Mouse (Mus musculus) limb, embryonic 12.5 days (tissue): Measurements from ENCODE around the gene Zbtb5. TPM values are rescaled to one million over a fixed set of nuclear protein-coding genes. Genes with fewer than 3 reads are reported as not detected.

Experiments used
- ATAC-seq: fragments of 200-750 bp; cut with Nextera tagmentation; 2 replicates; pipeline ENCODE4 v1.8.0; 2017; ENCODE audit warnings: low read depth, moderate TSS enrichment; ENCODE audit not compliant: insufficient number of reproducible peaks, insufficient read depth, low FRiP score, low TSS enrichment
- H3K27ac ChIP-seq: fragments of 300-500 bp; sonication (generic); 2 replicates; pipeline ENCODE4 v1.5.1; 2016; ENCODE audit warnings: mild to moderate bottlenecking, moderate library complexity
- H3K27me3 ChIP-seq: fragments of 300-500 bp; sonication (generic); 2 replicates; pipeline ENCODE4 v1.6.1; 2016; ENCODE audit warnings: mild to moderate bottlenecking, moderate library complexity
- H3K36me3 ChIP-seq: fragments of 300-500 bp; sonication (generic); 2 replicates; pipeline ENCODE4 v1.6.1; 2016; ENCODE audit warnings: mild to moderate bottlenecking, moderate library complexity
- H3K4me1 ChIP-seq: fragments of 300-500 bp; sonication (generic); replicated peaks from 2 replicates; pipeline ENCODE4 v1.6.1; 2016
- H3K4me2 ChIP-seq: fragments of 300-500 bp; sonication (generic); 2 replicates; pipeline ENCODE4 v1.6.1; 2016; ENCODE audit warnings: mild to moderate bottlenecking, moderate library complexity
- H3K4me3 ChIP-seq: fragments of 300-500 bp; sonication (generic); replicated peaks from 2 replicates; pipeline ENCODE4 v1.5.1; 2016; ENCODE audit warnings: mild to moderate bottlenecking
- H3K9ac ChIP-seq: fragments of 300-500 bp; sonication (generic); replicated peaks from 2 replicates; pipeline ENCODE4 v1.6.1; 2016; ENCODE audit warnings: mild to moderate bottlenecking, moderate library complexity
- H3K9me3 ChIP-seq: fragments of 300-500 bp; sonication (generic); 2 replicates; pipeline ENCODE4 v1.6.1; 2016; ENCODE audit warnings: mild to moderate bottlenecking, moderate library complexity
- WGBS: fragments of 180-500 bp; shearing (Covaris S2); methylation state at CpG from one replicate; pipeline ENCODE4 v1.1.7; 2016; 5-methylcytosine and 5-hydroxymethylcytosine counted together
- polyA plus RNA-seq: library from polyadenylated mRNA; unstranded; fragments of >200 nt; fragmentation: Nextera tagmentation; extraction: Ambion mirVana; gene quantifications from 2 replicates; pipeline ENCODE4 v1.2.1, GENCODE M21; 2016

The Zbtb5 gene
- polyA plus RNA-seq, 1 experiment from 2014 or later, result 41.7 TPM

DNA sequence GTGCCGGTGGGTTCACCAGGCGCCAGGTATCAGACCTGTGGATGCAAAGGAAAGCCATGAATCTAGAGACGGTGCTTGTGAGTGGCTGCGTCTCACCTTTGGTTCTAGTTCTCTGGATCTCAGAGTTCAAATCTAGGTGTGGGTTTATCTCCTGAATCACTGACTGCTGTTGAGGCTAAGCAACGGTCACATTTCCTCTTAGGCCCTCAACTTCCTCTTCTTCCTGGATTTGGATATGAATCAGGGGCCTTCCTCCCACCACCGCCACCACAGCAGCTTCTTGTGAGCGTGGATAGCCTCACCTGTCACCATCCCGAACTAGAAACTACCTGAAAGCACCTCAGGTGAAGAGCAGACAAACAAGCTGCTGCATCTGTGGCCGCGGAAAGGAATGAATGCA lies 23.8 kb upstream of the Zbtb5 start:
- Histone ChIP-seq H3K9me3 (no peaks in the 10 kb centered on the region), H3K4me1 (no peaks in the 10 kb centered on the region), H3K27ac (no peak overlapping the region), H3K4me2 (no peak overlapping the region), H3K27me3 (no peaks in the 10 kb centered on the region), H3K36me3 (peaks cover 81% of the 10 kb centered on the region), H3K9ac (no peak overlapping the region), H3K4me3 (no peak overlapping the region)
- whole genome bisulfite sequencing, result 90% methylated on average over 10 of the region's 10 CpGs
- ATAC-seq, result no peak

DNA sequence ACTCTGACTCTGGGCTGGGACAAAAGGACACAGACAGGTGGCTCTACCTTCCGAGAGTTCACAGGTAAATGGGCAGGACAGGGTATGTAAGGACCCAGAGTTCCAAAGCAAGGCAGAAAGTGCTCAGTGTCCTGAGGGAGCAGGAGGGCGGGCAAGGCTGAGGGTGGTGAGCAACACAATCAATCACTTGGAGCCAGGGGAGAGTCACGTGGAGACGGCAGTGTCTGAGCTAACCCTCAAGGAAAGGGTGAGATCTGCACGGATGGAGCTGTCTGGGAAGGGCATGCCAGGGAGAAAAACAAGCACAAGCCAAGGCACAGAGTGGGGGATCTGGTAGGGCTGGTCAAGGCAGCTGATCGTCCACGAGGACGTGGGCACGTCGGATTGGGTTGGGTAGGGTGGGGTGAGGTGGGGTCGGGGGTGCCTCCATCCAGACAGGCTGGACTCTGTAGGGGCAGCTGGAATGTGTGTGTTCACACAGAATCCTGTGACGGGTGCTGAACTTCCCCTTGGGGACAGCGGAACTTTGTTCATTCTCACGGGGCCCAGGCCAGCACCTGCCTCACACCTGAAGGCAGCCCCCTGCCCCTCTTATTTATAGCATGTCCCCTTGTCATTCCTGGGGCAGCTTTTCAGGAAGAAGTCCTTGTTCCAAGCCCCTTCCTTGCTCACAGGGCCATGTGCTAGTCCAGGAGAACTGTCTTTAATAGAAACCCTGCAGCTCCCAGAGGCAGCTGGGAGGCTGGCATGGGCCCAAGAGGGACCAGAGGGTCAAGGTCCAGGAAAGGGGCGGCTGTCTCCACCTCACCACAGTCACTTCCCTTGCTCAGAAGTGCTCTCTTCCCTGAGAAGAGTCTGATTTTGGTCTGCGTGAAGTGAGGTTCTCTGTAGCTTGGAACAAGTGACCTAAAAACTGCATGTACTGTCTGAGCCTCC lies 22.7 kb upstream of the Zbtb5 start:
- no peaks in the 10 kb centered on the region for H3K9me3 ChIP-seq
- no peaks in the 10 kb centered on the region for H3K27me3 ChIP-seq
- no peaks in the 10 kb centered on the region for H3K4me1 ChIP-seq
- H3K9ac ChIP-seq, result no peak overlapping the region
- WGBS, result 68% methylated on average over 16 of the region's 16 CpGs
- no peak overlapping the region for H3K27ac ChIP-seq
- no peak overlapping the region for H3K4me3 ChIP-seq
- H3K4me2 ChIP-seq, result no peak overlapping the region
- peaks cover 81% of the 10 kb centered on the region for H3K36me3 ChIP-seq
- ATAC-seq, result 0 out of 2 replicates have a peak, but pooled peaks have one; percentile 10

DNA sequence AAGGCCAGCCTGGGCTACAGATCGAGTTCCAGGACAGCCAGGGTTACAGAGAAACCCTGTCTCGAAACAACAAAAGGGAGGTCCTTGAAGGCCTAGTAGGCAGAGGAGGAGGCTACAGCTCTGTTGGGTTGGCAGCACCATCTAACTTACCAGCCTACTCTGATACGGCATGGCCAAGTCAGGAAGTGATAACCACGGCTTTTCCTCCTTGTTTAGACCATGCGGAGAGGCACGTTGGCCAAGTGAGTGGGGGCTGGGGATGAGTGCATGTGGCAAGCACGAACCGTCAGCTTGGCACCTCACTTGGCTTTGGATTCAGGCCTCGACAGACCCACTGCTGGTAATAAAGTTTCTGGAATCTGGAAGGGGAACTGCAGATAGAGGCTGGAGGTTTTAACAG lies 20.4 kb upstream of the Zbtb5 start:
- H3K36me3 ChIP-seq, result peaks cover 99% of the 10 kb centered on the region
- no peak overlapping the region for H3K9ac ChIP-seq

DNA sequence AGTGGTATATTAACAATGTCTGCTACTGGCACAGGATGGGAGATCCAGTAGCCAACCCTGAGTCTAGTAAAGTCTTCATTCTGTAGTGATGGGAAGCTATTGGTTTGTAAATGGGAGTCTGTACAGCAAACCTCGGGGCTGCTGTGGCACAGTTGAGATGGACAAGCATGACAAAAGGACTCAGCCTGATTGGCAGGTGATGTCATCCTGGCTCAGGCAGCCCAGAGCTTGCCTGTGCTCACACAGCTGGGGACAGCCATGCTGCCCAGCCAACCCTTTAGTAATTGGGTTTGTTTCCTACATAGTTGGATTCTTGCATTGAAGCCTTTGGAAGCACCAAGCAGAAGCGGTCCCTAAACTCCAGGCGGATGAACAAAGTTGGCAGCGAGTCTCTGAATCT lies 14.2 kb upstream of the Zbtb5 start:
- Histone ChIP-seq H3K27ac (no peak overlapping the region), H3K4me1 (no peaks in the 10 kb centered on the region), H3K36me3 (peaks cover 79% of the 10 kb centered on the region), H3K4me3 (no peak overlapping the region), H3K27me3 (no peaks in the 10 kb centered on the region), H3K9ac (no peak overlapping the region), H3K9me3 (no peaks in the 10 kb centered on the region), H3K4me2 (no peak overlapping the region)
- ATAC-seq, result no peak
- 91% methylated on average over 4 of the region's 4 CpGs for WGBS

More for the DNA sequence above, 20.4 kb upstream of the Zbtb5 start:
- 92% methylated on average over 9 of the region's 9 CpGs for WGBS
- no peak for ATAC-seq
- no peak overlapping the region for H3K4me3 ChIP-seq
- no peak overlapping the region for H3K4me2 ChIP-seq
- H3K27ac ChIP-seq, result no peak overlapping the region
- H3K27me3 ChIP-seq, result no peaks in the 10 kb centered on the region
- no peaks in the 10 kb centered on the region for H3K9me3 ChIP-seq
- H3K4me1 ChIP-seq, result no peaks in the 10 kb centered on the region

DNA sequence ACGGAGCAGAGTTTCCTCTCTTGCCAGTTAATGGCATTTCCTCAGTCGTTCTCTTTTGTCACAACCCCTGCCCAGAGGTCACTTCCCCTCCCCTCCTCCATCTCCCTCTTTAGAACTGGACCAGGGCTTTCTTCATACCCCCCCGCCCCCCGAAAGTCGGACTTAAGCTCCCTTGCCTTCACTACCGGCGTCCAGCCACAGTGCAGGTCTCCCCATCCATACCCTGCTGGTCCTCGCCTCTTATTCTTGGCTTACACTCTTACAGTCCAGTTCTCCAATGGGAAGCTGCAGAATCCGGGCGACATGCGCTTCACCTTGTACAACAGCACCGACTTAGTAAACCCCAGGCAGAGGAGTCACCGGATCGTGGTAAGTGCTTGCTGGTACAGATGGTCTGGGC lies 6.8 kb upstream of the Zbtb5 start:
- WGBS, result 3% methylated on average over 14 of the region's 14 CpGs
- Histone ChIP-seq H3K9ac (peak overlapping the region; percentile 70), H3K27ac (no peak overlapping the region), H3K27me3 (no peaks in the 10 kb centered on the region), H3K4me3 (peak overlapping the region; percentile 75), H3K36me3 (peaks cover 13% of the 10 kb centered on the region), H3K9me3 (no peaks in the 10 kb centered on the region), H3K4me2 (peak overlapping the region; percentile 96), H3K4me1 (peaks cover 16% of the 10 kb centered on the region)
- 0 out of 2 replicates have a peak, but pooled peaks have one; percentile 32 for ATAC-seq

DNA sequence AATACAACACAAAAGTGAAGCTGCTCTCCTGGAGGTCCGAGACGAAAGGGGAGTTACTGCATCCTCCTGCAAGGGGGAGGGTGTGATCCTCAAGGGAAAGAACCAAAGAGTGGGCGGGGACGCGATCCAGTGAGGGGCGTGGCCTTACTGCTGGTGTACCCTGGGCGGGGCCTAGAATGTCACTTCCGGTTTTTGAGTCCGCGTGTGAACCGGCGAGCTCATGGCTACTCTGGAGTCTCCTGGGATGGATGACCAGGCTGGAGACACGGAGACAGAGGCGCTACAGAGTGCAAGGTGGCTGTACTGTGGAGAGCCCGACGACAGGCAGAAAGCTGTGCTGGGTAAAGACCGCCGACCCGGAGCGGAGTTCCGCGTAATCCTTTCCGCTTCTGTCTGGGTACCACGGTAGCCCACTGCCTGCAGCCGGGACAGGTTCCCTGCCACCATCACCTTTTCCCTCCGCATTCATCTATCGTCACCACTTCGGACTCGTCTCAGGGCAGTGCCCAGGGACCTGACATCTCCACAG lies 6.3 kb upstream of the Zbtb5 start, which contains the start of gene Polr1e:
Polr1e (plus strand) TSS at position 132 of the 529 bp plus-strand sequence.
- peak within 1 kb of the TSS; percentile 75 for H3K4me3 ChIP-seq
- H3K27me3 ChIP-seq, result no peaks in the 10 kb centered on the region
- peaks cover 20% of the 10 kb centered on the region for H3K4me1 ChIP-seq
- WGBS, result under 1% methylated on average over 29 of the region's 29 CpGs
- no peak within 1 kb of the TSS for H3K27ac ChIP-seq
- peaks cover 8% of the 10 kb centered on the region; the same call in 1 of the 2 replicates for H3K36me3 ChIP-seq
- H3K9me3 ChIP-seq, result no peaks in the 10 kb centered on the region
- H3K4me2 ChIP-seq, result peak within 1 kb of the TSS; percentile 96
- peak; percentile 71 for ATAC-seq
- peak within 1 kb of the TSS; percentile 70 for H3K9ac ChIP-seq

DNA sequence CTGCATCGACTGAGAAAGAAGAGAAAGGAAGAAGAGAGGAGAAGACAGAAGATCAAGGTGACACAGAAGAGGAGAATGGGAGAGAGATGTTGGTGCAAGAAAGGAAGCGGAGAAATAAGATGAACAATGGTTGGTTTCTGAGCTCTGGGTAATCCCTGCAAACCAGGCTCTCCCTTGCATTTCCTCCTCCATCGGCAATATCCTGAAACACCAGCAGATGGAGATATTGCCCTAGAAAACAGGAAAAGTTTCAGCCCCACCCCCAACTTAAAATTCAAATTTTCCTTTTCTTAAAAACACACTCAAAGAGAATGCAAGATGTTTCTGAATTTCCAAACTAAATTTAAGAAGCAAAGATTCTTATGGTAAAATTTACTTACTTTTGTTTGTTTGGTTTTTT lies 3.4 kb upstream of the Zbtb5 start:
- Histone ChIP-seq H3K4me2 (no peak overlapping the region), H3K9me3 (no peaks in the 10 kb centered on the region)
- WGBS, result 13% methylated on average over 3 of the region's 3 CpGs

DNA sequence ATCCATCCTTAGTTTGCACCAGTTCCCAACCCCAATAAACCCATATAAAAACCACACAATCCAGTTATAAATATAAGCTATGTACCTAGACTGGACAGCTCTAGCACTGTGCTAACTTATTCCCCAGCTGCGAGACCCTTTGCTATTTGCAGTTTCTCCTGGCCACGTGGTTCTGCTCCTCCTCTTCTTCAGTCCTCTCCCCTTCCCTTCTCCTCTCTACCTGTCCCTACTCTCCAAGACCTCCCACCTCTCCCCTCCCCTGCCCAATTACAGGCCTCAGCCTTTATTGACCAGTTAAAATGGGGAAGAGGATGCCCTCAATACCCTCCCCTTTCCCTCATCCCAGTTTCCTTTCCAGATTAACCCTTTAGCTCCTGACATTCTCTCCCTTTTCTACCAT lies 1.3 kb upstream of the Zbtb5 start:
- Histone ChIP-seq H3K9me3 (no peaks in the 10 kb centered on the region), H3K27me3 (no peaks in the 10 kb centered on the region), H3K9ac (no peak overlapping the region), H3K27ac (no peak overlapping the region), H3K4me3 (peak overlapping the region; percentile 69), H3K36me3 (no peaks in the 10 kb centered on the region), H3K4me1 (peaks cover 23% of the 10 kb centered on the region), H3K4me2 (peak overlapping the region; percentile 79)
- whole genome bisulfite sequencing, result 2% methylated on average over 2 of the region's 2 CpGs
- no peak for ATAC-seq

More for the DNA sequence above, 3.4 kb upstream of the Zbtb5 start:
- Histone ChIP-seq H3K4me1 (peaks cover 28% of the 10 kb centered on the region), H3K36me3 (no peaks in the 10 kb centered on the region), H3K9ac (no peak overlapping the region), H3K4me3 (no peak overlapping the region), H3K27ac (no peak overlapping the region), H3K27me3 (no peaks in the 10 kb centered on the region)
- no peak for ATAC-seq

DNA sequence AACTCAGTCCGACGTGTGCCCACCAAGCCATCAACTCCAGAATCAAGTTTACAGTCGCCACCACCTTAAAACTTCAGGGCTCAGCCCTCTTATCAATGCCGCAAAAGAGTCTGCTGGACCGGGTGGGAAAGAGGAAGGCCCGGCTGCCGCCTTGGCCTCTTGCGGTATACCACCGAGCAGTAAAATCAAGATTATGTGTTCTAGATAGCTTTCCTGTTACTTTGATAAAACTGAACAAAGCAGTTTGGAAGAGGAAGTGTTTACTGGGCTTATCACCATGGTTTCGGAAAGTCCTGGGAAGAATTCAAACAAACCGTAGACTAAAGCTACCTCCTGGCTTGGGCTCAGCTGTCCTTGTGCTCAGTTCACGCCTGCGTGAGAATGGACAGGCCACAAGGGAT lies 819 bp upstream of the Zbtb5 start:
- H3K36me3 ChIP-seq, result no peaks in the 10 kb centered on the region; the same call in 1 of the 2 replicates
- peak overlapping the region; percentile 84 for H3K27ac ChIP-seq
- H3K4me2 ChIP-seq, result peak overlapping the region; percentile 79
- peak overlapping the region; percentile 69 for H3K4me3 ChIP-seq
- 2% methylated on average over 13 of the region's 13 CpGs for WGBS
- peak overlapping the region; percentile 71 for H3K9ac ChIP-seq
- no peaks in the 10 kb centered on the region for H3K27me3 ChIP-seq
- peaks cover 23% of the 10 kb centered on the region for H3K4me1 ChIP-seq
- no peaks in the 10 kb centered on the region for H3K9me3 ChIP-seq
- no peak for ATAC-seq

DNA sequence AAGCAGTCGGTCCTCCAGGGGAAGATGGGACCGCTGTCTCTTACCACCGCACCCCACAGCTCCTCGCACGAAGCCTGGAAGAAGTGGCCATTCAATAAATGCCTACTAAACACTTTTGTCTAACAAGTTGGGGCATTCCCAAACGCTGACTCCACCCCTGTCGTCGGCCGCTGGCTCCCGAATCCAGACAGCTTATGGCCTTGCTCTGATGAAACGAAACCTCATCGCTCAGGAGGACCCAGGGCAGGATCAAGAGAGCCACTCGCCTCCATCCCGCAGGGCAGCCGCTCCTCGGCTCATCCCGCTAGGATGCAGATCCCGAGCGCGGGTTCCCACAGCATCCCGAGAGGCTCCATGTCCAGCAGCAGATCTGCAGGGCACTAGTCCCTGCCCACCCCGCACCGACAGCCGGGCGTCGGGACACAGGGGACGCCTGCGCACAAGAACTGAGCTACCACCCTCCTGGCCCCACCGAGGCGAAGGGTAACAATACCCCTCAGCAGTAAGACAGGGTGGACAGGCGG lies 569 bp downstream of the Zbtb5 start:
- H3K4me3 ChIP-seq, result peak overlapping the region; percentile 71
- peaks cover 23% of the 10 kb centered on the region for H3K4me1 ChIP-seq
- WGBS, result under 1% methylated on average over 31 of the region's 31 CpGs
- H3K27ac ChIP-seq, result peak overlapping the region; percentile 98
- ATAC-seq, result peak; percentile 80
- H3K9ac ChIP-seq, result peak overlapping the region; percentile 85
- H3K4me2 ChIP-seq, result peak overlapping the region; percentile 78
- peaks cover 4% of the 10 kb centered on the region for H3K36me3 ChIP-seq
- H3K9me3 ChIP-seq, result no peaks in the 10 kb centered on the region
- H3K27me3 ChIP-seq, result no peaks in the 10 kb centered on the region

DNA sequence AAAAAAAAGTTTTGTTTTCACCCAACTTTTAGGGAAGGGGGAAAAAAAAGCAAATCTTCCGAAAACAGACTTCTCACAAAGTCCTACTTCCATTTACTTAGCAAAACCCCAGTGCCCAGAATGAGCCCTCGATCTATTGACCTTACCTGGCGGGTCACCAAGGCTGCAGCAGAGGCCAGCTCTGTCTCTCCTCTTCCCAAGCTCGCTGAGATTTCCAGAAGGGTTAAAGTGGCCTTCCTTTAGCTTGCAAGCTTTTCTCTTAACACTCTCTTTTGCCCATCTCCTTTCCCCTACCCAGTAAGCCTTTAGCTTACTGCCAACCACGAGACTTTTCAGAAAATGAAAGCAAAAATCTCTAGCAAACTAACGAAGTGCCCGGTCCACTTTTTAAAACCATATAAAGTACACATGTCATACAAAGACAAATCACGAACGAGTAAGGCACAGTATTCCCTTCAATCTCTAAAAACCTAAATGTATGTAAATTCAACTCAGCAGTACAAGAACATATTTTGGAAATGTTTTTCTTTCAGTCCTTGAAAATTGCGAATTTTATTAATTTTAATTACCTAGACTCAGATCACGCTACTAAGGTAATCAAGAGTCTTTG lies 1.3 kb downstream of the Zbtb5 start:
- Histone ChIP-seq H3K9me3 (no peaks in the 10 kb centered on the region), H3K36me3 (peaks cover 8% of the 10 kb centered on the region), H3K27ac (peak overlapping the region; percentile 98), H3K27me3 (no peaks in the 10 kb centered on the region), H3K9ac (peak overlapping the region; percentile 85), H3K4me3 (peak overlapping the region; percentile 71), H3K4me1 (peaks cover 23% of the 10 kb centered on the region), H3K4me2 (peak overlapping the region; percentile 78)
- ATAC-seq, result no peak
- 11% methylated on average over 11 of the region's 11 CpGs for WGBS
